Comparison of ENCODE assay signal across 19 mouse cellular contexts in genomic region chr6:28595231-28595630, GRCm38 (mm10).
"Had no signal": no experiment of that assay in that cellular context is flagged by ENCODE, and none has a peak within 500 bp of the region (broad histone marks: within the 10 kb centered on the region; RNA-seq: fewer than 3 reads in every experiment).

No protein-coding gene starts in this region.

- H3K36me3 ChIP-seq: liver, embryonic 15.5 days; midbrain, embryonic 12.5 days; neural tube, embryonic 13.5 days; neural tube, embryonic 15.5 days had no signal

- H3K4me3 ChIP-seq: liver, embryonic 15.5 days; midbrain, embryonic 10.5 days; midbrain, embryonic 12.5 days; myocyte; neural tube, embryonic 13.5 days; neural tube, embryonic 15.5 days had no signal

- H3K9ac ChIP-seq: liver, embryonic 15.5 days; liver, postnatal 0 days; lung, embryonic 14.5 days; midbrain, embryonic 12.5 days; neural tube, embryonic 13.5 days; neural tube, embryonic 15.5 days had no signal

- H3K4me2 ChIP-seq: liver, embryonic 15.5 days; lung, embryonic 14.5 days; midbrain, embryonic 12.5 days; neural tube, embryonic 13.5 days; neural tube, embryonic 15.5 days had no signal

- DNase-seq: liver, postnatal 0 days; lung, embryonic 14.5 days; lung, postnatal 10 days; midbrain, embryonic 14.5 days; retina, postnatal 1 day; right cerebral cortex, adult 18-20 months; right cerebral cortex, postnatal 25 days; right cerebral cortex, postnatal 4 days; spleen, adult 18-20 months; thymus, adult 18-20 months; thymus, postnatal 14 days; thymus, postnatal 36 days had no signal

- H3K27me3 ChIP-seq: liver, embryonic 15.5 days; midbrain, embryonic 12.5 days; neural tube, embryonic 13.5 days; neural tube, embryonic 15.5 days had no signal

- H3K27ac ChIP-seq: midbrain, embryonic 10.5 days; midbrain, embryonic 12.5 days; neural tube, embryonic 13.5 days; neural tube, embryonic 15.5 days had no signal

- H3K9me3 ChIP-seq: liver, embryonic 15.5 days; midbrain, embryonic 10.5 days; midbrain, embryonic 12.5 days; neural tube, embryonic 13.5 days; neural tube, embryonic 15.5 days had no signal

- ATAC-seq: liver, postnatal 0 days; midbrain, embryonic 16.5 days had no signal
